Mouse (Mus musculus) Muller cell, postnatal 12 days (primary cell): ENCODE results near the gene Efnb3.

Source experiments
- DNase-seq: peaks from one replicate; pipeline ENCODE4 v3.0.0-alpha.2; 2015; ENCODE audit errors: inconsistent ontology term

Gene Efnb3

DNA sequence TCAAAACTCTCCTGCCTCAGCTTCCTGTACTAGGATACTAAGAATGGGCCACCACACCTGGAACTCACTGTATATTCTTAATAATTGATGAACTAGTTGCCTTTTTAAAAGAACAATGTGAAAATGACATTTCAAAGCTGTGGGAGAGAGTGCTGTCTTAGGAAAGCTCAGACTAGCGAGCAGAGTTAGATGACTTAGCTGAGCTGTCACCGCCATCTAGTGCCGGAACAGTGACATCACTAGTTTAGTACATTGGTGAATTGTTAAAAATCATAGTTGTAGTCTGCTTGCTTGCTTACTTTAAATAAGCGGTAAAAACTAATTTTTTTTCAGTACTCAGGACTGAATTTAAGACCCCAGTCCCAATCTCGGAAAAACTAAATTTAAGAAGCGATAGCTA, 46.2 kb downstream of the Efnb3 start:
- DNase-seq = peak; percentile 45

DNA sequence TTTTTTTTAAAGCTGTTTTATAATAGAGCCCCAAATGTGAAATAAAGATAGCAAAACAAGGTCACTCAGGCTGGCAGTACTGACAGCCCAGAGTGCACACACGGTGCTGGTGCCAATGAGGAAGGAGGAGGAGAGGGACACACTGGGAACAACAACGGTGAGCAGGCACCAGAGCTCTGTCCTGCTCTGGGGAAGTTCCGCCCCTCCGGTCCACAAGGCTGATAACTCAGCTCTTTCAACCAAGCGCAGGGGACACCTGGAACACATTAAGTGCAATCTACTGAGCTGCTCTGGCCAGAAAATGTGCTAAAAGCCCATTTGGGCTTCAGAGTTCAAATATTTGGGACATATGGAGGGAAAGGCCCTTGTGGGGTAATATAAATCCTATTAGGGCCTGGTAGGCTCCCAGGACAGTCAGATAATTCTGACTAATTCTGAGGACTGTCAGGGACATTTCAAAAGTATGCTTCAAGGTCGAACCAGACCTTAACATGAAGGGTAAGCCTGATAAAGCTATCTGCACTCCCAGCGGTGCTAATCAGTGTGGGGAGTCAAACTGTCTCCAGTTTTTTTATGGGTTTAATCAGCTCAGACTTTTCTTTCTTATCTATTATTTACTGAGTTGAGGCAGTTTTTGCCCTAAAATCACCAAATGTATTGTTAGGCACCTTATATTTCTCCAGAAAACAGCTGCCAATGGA, 49.1 kb downstream of the Efnb3 start:
- DNase-seq = no peak
